Mouse (Mus musculus) myocyte (in vitro differentiated cells): ENCODE data around the gene Strn4. TPM values are rescaled to one million over a fixed set of nuclear protein-coding genes. Genes with fewer than 3 reads are reported as not detected.

Source experiments
- H3K27me3 ChIP-seq: one replicate; pipeline ENCODE4 v1.6.1; 2011; ENCODE audit not compliant: control insufficient read depth, insufficient read depth, insufficient read length
- H3K36me3 ChIP-seq: one replicate; pipeline ENCODE4 v1.6.1; 2011; ENCODE audit not compliant: control insufficient read depth, insufficient read depth
- H3K4me2 ChIP-seq: one replicate; pipeline ENCODE4 v1.6.1; 2011; ENCODE audit warnings: low read depth, control low read depth
- H3K4me3 ChIP-seq: one replicate; pipeline ENCODE4 v1.5.1; 2011; ENCODE audit warnings: mild to moderate bottlenecking, control low read depth, moderate library complexity
- H3K79me2 ChIP-seq: one replicate; pipeline ENCODE4 v1.6.1; 2011; ENCODE audit not compliant: control insufficient read depth, insufficient read depth
- H3ac ChIP-seq: one replicate; pipeline ENCODE4 v1.6.1; 2011; ENCODE audit not compliant: control insufficient read depth, insufficient read length
- CEBPB ChIP-seq: IDR thresholded peaks from 2 replicates; pipeline ENCODE4 v1.6.1; 2011; ENCODE audit warnings: mild to moderate bottlenecking, moderate library complexity; ENCODE audit not compliant: poor library complexity, insufficient read depth, severe bottlenecking
- E2F4 ChIP-seq: IDR thresholded peaks from one replicate; pipeline ENCODE4 v1.6.1; 2011; ENCODE audit warnings: mild to moderate bottlenecking, control low read depth, moderate library complexity; ENCODE audit not compliant: insufficient read depth
- MAX ChIP-seq: IDR thresholded peaks from one replicate; pipeline ENCODE4 v1.6.1; 2011; ENCODE audit warnings: low read depth, mild to moderate bottlenecking, control low read depth
- MYOD1 ChIP-seq, 3 experiments: IDR thresholded peaks; one replicate each; pipeline ENCODE4 v1.6.1; 2011; ENCODE audit warnings: control low read depth in 2 of 3, low read depth in 2 of 3, mild to moderate bottlenecking in 2 of 3, moderate library complexity in 1 of 3; ENCODE audit not compliant: insufficient read length in 2 of 3, control insufficient read depth in 1 of 3
- MYOG ChIP-seq, 3 experiments: IDR thresholded peaks; one replicate each; pipeline ENCODE4 v1.6.1; 2011; ENCODE audit warnings: control low read depth in 2 of 3, low read depth in 2 of 3, mild to moderate bottlenecking in 2 of 3; ENCODE audit not compliant: insufficient read length in 2 of 3, control insufficient read depth in 1 of 3, insufficient read depth in 1 of 3
- POLR2A ChIP-seq: IDR thresholded peaks from one replicate; pipeline ENCODE4 v1.6.1; 2011; ENCODE audit warnings: low read depth, mild to moderate bottlenecking, control low read depth, moderate library complexity; ENCODE audit not compliant: insufficient read length
- POLR2AphosphoS2 ChIP-seq: IDR thresholded peaks from one replicate; pipeline ENCODE4 v1.6.1; 2011; ENCODE audit warnings: low read depth, control low read depth; ENCODE audit not compliant: insufficient read length
- REST ChIP-seq: IDR thresholded peaks from one replicate; pipeline ENCODE4 v1.6.1; 2011; ENCODE audit warnings: mild to moderate bottlenecking, control low read depth, moderate library complexity; ENCODE audit not compliant: insufficient read depth, insufficient read length
- SRF ChIP-seq: IDR thresholded peaks from one replicate; pipeline ENCODE4 v1.6.1; 2011; ENCODE audit warnings: low read depth; ENCODE audit not compliant: control insufficient read depth, insufficient read length
- TCF12 ChIP-seq: IDR thresholded peaks from one replicate; pipeline ENCODE4 v1.6.1; 2011; ENCODE audit warnings: mild to moderate bottlenecking, control low read depth; ENCODE audit not compliant: poor library complexity, insufficient read depth, severe bottlenecking
- TCF3 ChIP-seq: IDR thresholded peaks from one replicate; pipeline ENCODE4 v1.6.1; 2011; ENCODE audit warnings: low read depth, control low read depth; ENCODE audit not compliant: insufficient read length
- USF1 ChIP-seq: IDR thresholded peaks from one replicate; pipeline ENCODE4 v1.6.1; 2011; ENCODE audit warnings: low read depth, mild to moderate bottlenecking, control low read depth, moderate library complexity
- polyA plus RNA-seq: library from polyadenylated mRNA; unstranded; fragments of >200 nt; fragmentation: generic; extraction: Trizol; gene quantifications from one replicate; pipeline ENCODE4 v1.2.1, GENCODE M21; 2012; ENCODE audit warnings: missing spikeins

Strn4 gene
- polyA plus RNA-seq, 1 experiment: 51.8 TPM

- TF ChIP-seq MAX: no peak
- no peak for TF ChIP-seq MYOG (IDR thresholded peaks at IDR 0.05; ENCODE audit: control insufficient read depth in 1 of 3, insufficient read depth in 1 of 3, insufficient read length in 2 of 3, low read depth in 2 of 3)
- no peak for TF ChIP-seq CEBPB
- TF ChIP-seq MYOD1 (IDR thresholded peaks at IDR 0.05; ENCODE audit: control insufficient read depth in 1 of 3, insufficient read length in 2 of 3, low read depth in 2 of 3): no peak
- no peak for TF ChIP-seq POLR2AphosphoS2
- no peak for TF ChIP-seq USF1
- no peaks in the 10 kb centered on the region for H3K27me3 ChIP-seq
- peak overlapping the region; percentile 99 for H3ac ChIP-seq
- peaks cover 4% of the 10 kb centered on the region for H3K36me3 ChIP-seq
- H3K4me3 ChIP-seq: peak overlapping the region; percentile 87
- peaks cover 65% of the 10 kb centered on the region for H3K79me2 ChIP-seq
- H3K4me2 ChIP-seq: peak overlapping the region; percentile 86
These were observed 2.0 kb downstream of the Strn4 start for GRCm38 (mm10) chr7:16817693-16818092.

- Histone ChIP-seq H3K36me3 (no peaks in the 10 kb centered on the region), H3K4me3 (no peak overlapping the region), H3K79me2 (peaks cover 71% of the 10 kb centered on the region), H3ac (no peak overlapping the region), H3K27me3 (no peaks in the 10 kb centered on the region), H3K4me2 (no peak overlapping the region)
- TF ChIP-seq CEBPB (no peak), TCF3 (no peak), POLR2A (no peak), MYOG (IDR thresholded peaks at IDR 0.05; ENCODE audit: control insufficient read depth in 1 of 3, insufficient read depth in 1 of 3, insufficient read length in 2 of 3, low read depth in 2 of 3) (no peak), TCF12 (no peak), MYOD1 (IDR thresholded peaks at IDR 0.05; ENCODE audit: control insufficient read depth in 1 of 3, insufficient read length in 2 of 3, low read depth in 2 of 3) (no peak), SRF (no peak), POLR2AphosphoS2 (no peak), E2F4 (no peak), MAX (no peak), REST (no peak), USF1 (no peak)
These were observed 4.1 kb downstream of the Strn4 start for GRCm38 (mm10) chr7:16819794-16820193.

- H3K79me2 ChIP-seq: peaks cover 71% of the 10 kb centered on the region
- no peaks in the 10 kb centered on the region for H3K27me3 ChIP-seq
- TF ChIP-seq MYOD1 (IDR thresholded peaks at IDR 0.05; ENCODE audit: control insufficient read depth in 1 of 3, insufficient read length in 2 of 3, low read depth in 2 of 3) (no peak), POLR2A (no peak), REST (no peak), MYOG (IDR thresholded peaks at IDR 0.05; ENCODE audit: control insufficient read depth in 1 of 3, insufficient read depth in 1 of 3, insufficient read length in 2 of 3, low read depth in 2 of 3) (no peak), MAX (no peak), E2F4 (no peak), SRF (no peak), TCF12 (no peak), POLR2AphosphoS2 (no peak), CEBPB (no peak), USF1 (no peak), TCF3 (no peak)
- H3K4me2 ChIP-seq: no peak overlapping the region
- no peak overlapping the region for H3ac ChIP-seq
- H3K36me3 ChIP-seq: no peaks in the 10 kb centered on the region
- H3K4me3 ChIP-seq: no peak overlapping the region
These were observed 4.6 kb downstream of the Strn4 start for GRCm38 (mm10) chr7:16820271-16820763.

GRCm38 (mm10) chr7:16821091-16821490 lies 5.4 kb downstream of the Strn4 start:
- Histone ChIP-seq H3K4me2 (no peak overlapping the region), H3ac (no peak overlapping the region)
- no peak for TF ChIP-seq REST
- no peak for TF ChIP-seq E2F4
- TF ChIP-seq USF1: no peak
- TF ChIP-seq MAX: no peak
- TF ChIP-seq POLR2A: no peak
- no peak for TF ChIP-seq TCF3
- TF ChIP-seq MYOG (IDR thresholded peaks at IDR 0.05; ENCODE audit: control insufficient read depth in 1 of 3, insufficient read depth in 1 of 3, insufficient read length in 2 of 3, low read depth in 2 of 3): no peak
- no peak for TF ChIP-seq TCF12
- no peak for TF ChIP-seq CEBPB
- no peak for TF ChIP-seq SRF
- TF ChIP-seq MYOD1 (IDR thresholded peaks at IDR 0.05; ENCODE audit: control insufficient read depth in 1 of 3, insufficient read length in 2 of 3, low read depth in 2 of 3): no peak
- no peak for TF ChIP-seq POLR2AphosphoS2

GRCm38 (mm10) chr7:16821669-16822101 lies 6.0 kb downstream of the Strn4 start:
- H3ac ChIP-seq: no peak overlapping the region
- H3K36me3 ChIP-seq: no peaks in the 10 kb centered on the region
- no peak overlapping the region for H3K4me2 ChIP-seq
- TF ChIP-seq MYOD1 (IDR thresholded peaks at IDR 0.05; ENCODE audit: control insufficient read depth in 1 of 3, insufficient read length in 2 of 3, low read depth in 2 of 3) (no peak), TCF12 (no peak), CEBPB (no peak), POLR2A (no peak), TCF3 (no peak), E2F4 (no peak), SRF (no peak), REST (no peak), POLR2AphosphoS2 (no peak), USF1 (no peak), MYOG (IDR thresholded peaks at IDR 0.05; ENCODE audit: control insufficient read depth in 1 of 3, insufficient read depth in 1 of 3, insufficient read length in 2 of 3, low read depth in 2 of 3) (no peak), MAX (no peak)
- no peak overlapping the region for H3K4me3 ChIP-seq
- H3K27me3 ChIP-seq: no peaks in the 10 kb centered on the region
- H3K79me2 ChIP-seq: peaks cover 66% of the 10 kb centered on the region

More at GRCm38 (mm10) chr7:16821091-16821490, 5.4 kb downstream of the Strn4 start:
- H3K79me2 ChIP-seq: peaks cover 67% of the 10 kb centered on the region
- no peaks in the 10 kb centered on the region for H3K27me3 ChIP-seq
- no peaks in the 10 kb centered on the region for H3K36me3 ChIP-seq
- no peak overlapping the region for H3K4me3 ChIP-seq
